Mouse (Mus musculus): Measurements from ENCODE around the gene Pdzd8. TPM values are rescaled to one million over a fixed set of nuclear protein-coding genes. Genes with fewer than 3 reads are reported as not detected.
A peak's percentile ranks its signal among the peaks of the same experiment; 100 is the strongest.

Gene Pdzd8
- total and polyA plus RNA-seq, 2 experiments, result 4.3 to 17.0 TPM

- 95% methylated on average over 1 of the region's 1 CpGs for WGBS
These were observed 8.9 kb downstream of the Pdzd8 start for GRCm38 (mm10) chr19:59336655-59337054.

GRCm38 (mm10) chr19:59330816-59331225 lies 14.8 kb downstream of the Pdzd8 start:
- Histone ChIP-seq H3K9ac (ENCODE audit: low read depth, low read length) (no peak overlapping the region), H3K4me3 (ENCODE audit: insufficient read depth, low read depth, low read length) (no peak overlapping the region), H3K27ac (replicated peaks; ENCODE audit: insufficient read depth, low read depth, low read length) (no peak overlapping the region), H3K4me1 (ENCODE audit: control insufficient read depth, insufficient read depth, low read length) (peaks cover 7% of the 10 kb centered on the region; the same call in 1 of the 2 replicates), H3K36me3 (ENCODE audit: control insufficient read depth, insufficient read depth, low read length) (peaks cover 3% of the 10 kb centered on the region; the same call in 1 of the 2 replicates), H3K27me3 (ENCODE audit: control insufficient read depth, insufficient read depth, low read length) (no peaks in the 10 kb centered on the region), H3K79me2 (ENCODE audit: control insufficient read depth, insufficient read depth, low read length) (peaks cover 10% of the 10 kb centered on the region; the same call in 1 of the 2 replicates)
- no peak for DNase-seq (ENCODE audit: extremely low read depth, low read depth, low spot score)
- no peak for TF ChIP-seq POLR2A (IDR thresholded peaks at IDR 0.05; ENCODE audit: extremely low read depth, insufficient read depth, low read length)
- TF ChIP-seq CTCF (IDR thresholded peaks at IDR 0.05; ENCODE audit: low read depth, low read length), result no peak

More at GRCm38 (mm10) chr19:59336655-59337054, 8.9 kb downstream of the Pdzd8 start:
- H3K79me2 ChIP-seq (ENCODE audit: control insufficient read depth, insufficient read depth, low read length), result peaks cover 7% of the 10 kb centered on the region; the same call in 1 of the 2 replicates
- no peak overlapping the region for H3K4me3 ChIP-seq (ENCODE audit: insufficient read depth, low read depth, low read length)
- no peaks in the 10 kb centered on the region for H3K27me3 ChIP-seq (ENCODE audit: control insufficient read depth, insufficient read depth, low read length)
- no peak for TF ChIP-seq CTCF (IDR thresholded peaks at IDR 0.05; ENCODE audit: low read depth, low read length)
- TF ChIP-seq POLR2A (IDR thresholded peaks at IDR 0.05; ENCODE audit: extremely low read depth, insufficient read depth, low read length), result no peak
- peaks cover 9% of the 10 kb centered on the region; the same call in 1 of the 2 replicates for H3K4me1 ChIP-seq (ENCODE audit: control insufficient read depth, insufficient read depth, low read length)
- no peak for DNase-seq (ENCODE audit: extremely low read depth, low read depth, low spot score)
- no peaks in the 10 kb centered on the region for H3K36me3 ChIP-seq (ENCODE audit: control insufficient read depth, insufficient read depth, low read length)
- H3K9ac ChIP-seq (ENCODE audit: low read depth, low read length), result no peak overlapping the region
- no peak overlapping the region for H3K27ac ChIP-seq (replicated peaks; ENCODE audit: insufficient read depth, low read depth, low read length)

DNA sequence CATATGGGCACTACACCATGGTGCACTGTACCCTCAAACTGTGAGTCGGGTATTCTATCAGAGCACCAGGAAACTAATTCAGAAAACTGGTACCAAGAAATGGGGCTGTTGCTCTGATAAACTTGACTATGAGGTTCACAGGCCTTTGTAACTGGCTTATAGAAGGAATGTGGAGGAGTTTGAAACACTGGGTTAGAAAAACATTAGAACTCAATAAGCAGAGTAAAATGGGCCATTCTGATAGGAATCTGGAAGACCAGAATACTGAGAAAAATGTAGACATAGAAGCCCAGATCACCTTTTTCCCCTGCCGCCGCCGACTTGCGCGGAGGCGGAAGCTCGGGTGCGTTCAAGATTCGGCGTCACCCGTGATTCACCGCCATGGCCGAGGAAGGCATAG lies 23.6 kb downstream of the Pdzd8 start, which contains the start of gene Rps12-ps3:
Gene Rps12-ps3 (plus strand): TSS at position 301 of the 400 bp plus-strand sequence.
- Histone ChIP-seq H3K79me2 (ENCODE audit: control insufficient read depth, insufficient read depth, low read length) (peaks cover 13% of the 10 kb centered on the region; the same call in 1 of the 2 replicates), H3K27ac (replicated peaks; ENCODE audit: insufficient read depth, low read depth, low read length) (no peak within 1 kb of the TSS), H3K27me3 (ENCODE audit: control insufficient read depth, insufficient read depth, low read length) (no peaks in the 10 kb centered on the region), H3K4me1 (ENCODE audit: control insufficient read depth, insufficient read depth, low read length) (peaks cover 4% of the 10 kb centered on the region; the same call in 1 of the 2 replicates), H3K36me3 (ENCODE audit: control insufficient read depth, insufficient read depth, low read length) (peaks cover 8% of the 10 kb centered on the region), H3K9ac (ENCODE audit: low read depth, low read length) (no peak within 1 kb of the TSS), H3K4me3 (ENCODE audit: insufficient read depth, low read depth, low read length) (no peak within 1 kb of the TSS)
- no peak for TF ChIP-seq CTCF (IDR thresholded peaks at IDR 0.05; ENCODE audit: low read depth, low read length)
- TF ChIP-seq POLR2A (IDR thresholded peaks at IDR 0.05; ENCODE audit: extremely low read depth, insufficient read depth, low read length), result no peak
- DNase-seq (ENCODE audit: extremely low read depth, low read depth, low spot score), result no peak
- 96% methylated on average over 14 of the region's 14 CpGs for WGBS

DNA sequence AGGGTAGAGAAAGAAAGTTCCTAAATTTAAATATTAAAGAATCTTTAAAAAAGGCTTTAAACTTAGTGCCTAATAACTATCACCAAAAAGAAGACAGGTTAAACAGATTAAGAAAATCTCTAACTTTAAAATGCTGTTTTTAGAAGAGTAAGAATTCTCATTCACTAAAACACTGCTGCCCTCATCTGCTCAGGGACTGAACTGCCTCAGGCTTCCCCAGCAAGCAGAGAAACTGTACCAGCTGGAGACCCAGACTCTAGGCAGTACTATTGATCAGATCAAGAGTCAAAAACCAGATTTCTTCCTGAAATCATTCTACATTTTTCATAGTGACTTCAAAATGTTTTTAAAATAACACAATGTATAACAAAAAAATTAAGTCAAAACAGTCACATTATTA lies 29.0 kb downstream of the Pdzd8 start:
- Histone ChIP-seq H3K27me3 (ENCODE audit: control insufficient read depth, insufficient read depth, low read length) (no peaks in the 10 kb centered on the region), H3K36me3 (ENCODE audit: control insufficient read depth, insufficient read depth, low read length) (0 out of 2 replicates have a peak, but pooled peaks cover 2% of the 10 kb centered on the region), H3K27ac (replicated peaks; ENCODE audit: insufficient read depth, low read depth, low read length) (no peak overlapping the region), H3K4me1 (ENCODE audit: control insufficient read depth, insufficient read depth, low read length) (peaks cover 4% of the 10 kb centered on the region; the same call in 1 of the 2 replicates), H3K79me2 (ENCODE audit: control insufficient read depth, insufficient read depth, low read length) (peaks cover 3% of the 10 kb centered on the region; the same call in 1 of the 2 replicates), H3K4me3 (ENCODE audit: insufficient read depth, low read depth, low read length) (no peak overlapping the region), H3K9ac (ENCODE audit: low read depth, low read length) (no peak overlapping the region)
- DNase-seq (ENCODE audit: extremely low read depth, low read depth, low spot score), result no peak
- TF ChIP-seq POLR2A (IDR thresholded peaks at IDR 0.05; ENCODE audit: extremely low read depth, insufficient read depth, low read length), result no peak
- TF ChIP-seq CTCF (IDR thresholded peaks at IDR 0.05; ENCODE audit: low read depth, low read length), result peak; percentile 44; the same call in 1 of the 2 replicates

GRCm38 (mm10) chr19:59315308-59315707 lies 30.3 kb downstream of the Pdzd8 start:
- 0 out of 2 replicates have a peak, but pooled peaks cover 2% of the 10 kb centered on the region for H3K36me3 ChIP-seq (ENCODE audit: control insufficient read depth, insufficient read depth, low read length)
- no peak for DNase-seq (ENCODE audit: extremely low read depth, low read depth, low spot score)
- peaks cover 4% of the 10 kb centered on the region; the same call in 1 of the 2 replicates for H3K4me1 ChIP-seq (ENCODE audit: control insufficient read depth, insufficient read depth, low read length)
- H3K27me3 ChIP-seq (ENCODE audit: control insufficient read depth, insufficient read depth, low read length), result no peaks in the 10 kb centered on the region
- peaks cover 3% of the 10 kb centered on the region; the same call in 1 of the 2 replicates for H3K79me2 ChIP-seq (ENCODE audit: control insufficient read depth, insufficient read depth, low read length)
- no peak overlapping the region for H3K9ac ChIP-seq (ENCODE audit: low read depth, low read length)
- TF ChIP-seq POLR2A (IDR thresholded peaks at IDR 0.05; ENCODE audit: extremely low read depth, insufficient read depth, low read length) (no peak), CTCF (IDR thresholded peaks at IDR 0.05; ENCODE audit: low read depth, low read length) (no peak)
- no peak overlapping the region for H3K4me3 ChIP-seq (ENCODE audit: insufficient read depth, low read depth, low read length)
- no peak overlapping the region for H3K27ac ChIP-seq (replicated peaks; ENCODE audit: insufficient read depth, low read depth, low read length)

DNA sequence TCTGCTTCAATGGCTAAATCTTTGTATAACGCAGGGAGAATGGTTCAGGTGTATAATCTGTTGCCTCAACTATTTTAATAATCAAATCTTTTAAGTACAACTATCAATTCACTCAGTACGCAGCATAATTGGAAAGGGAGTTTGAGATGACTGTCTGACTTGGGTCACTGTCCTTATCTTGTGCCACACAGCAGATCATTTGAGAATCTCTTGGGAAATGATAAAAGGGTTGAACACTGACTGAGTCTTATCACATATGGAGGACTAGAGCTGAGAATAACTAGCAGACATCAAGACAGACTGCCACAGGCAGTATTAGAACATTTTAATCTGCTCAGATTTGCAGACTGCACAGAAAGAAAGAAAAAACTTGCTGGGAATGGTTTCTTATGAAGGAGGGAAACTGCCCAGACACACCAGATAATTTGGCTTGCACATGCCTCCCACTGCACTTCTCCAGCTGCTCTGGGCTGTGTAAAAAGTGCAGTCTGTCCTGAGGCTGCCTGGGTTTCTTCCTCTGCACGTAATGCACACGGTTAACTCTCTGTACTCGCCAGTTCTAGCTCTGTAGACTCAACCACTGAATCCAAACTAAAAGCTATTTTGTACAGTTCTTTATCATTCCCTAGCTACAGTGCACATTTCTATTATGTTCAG lies 53.3 kb downstream of the Pdzd8 start:
- no peaks in the 10 kb centered on the region for H3K79me2 ChIP-seq (ENCODE audit: control insufficient read depth, insufficient read depth, low read length)
- no peak overlapping the region for H3K27ac ChIP-seq (replicated peaks; ENCODE audit: insufficient read depth, low read depth, low read length)
- TF ChIP-seq CTCF (IDR thresholded peaks at IDR 0.05; ENCODE audit: low read depth, low read length) (no peak), POLR2A (IDR thresholded peaks at IDR 0.05; ENCODE audit: extremely low read depth, insufficient read depth, low read length) (no peak)
- no peak for DNase-seq (ENCODE audit: extremely low read depth, low read depth, low spot score)
- H3K4me3 ChIP-seq (ENCODE audit: insufficient read depth, low read depth, low read length), result no peak overlapping the region
- WGBS, result 89% methylated on average over 5 of the region's 5 CpGs
- no peaks in the 10 kb centered on the region for H3K27me3 ChIP-seq (ENCODE audit: control insufficient read depth, insufficient read depth, low read length)
- peaks cover 3% of the 10 kb centered on the region for H3K36me3 ChIP-seq (ENCODE audit: control insufficient read depth, insufficient read depth, low read length)
- no peak overlapping the region for H3K9ac ChIP-seq (ENCODE audit: low read depth, low read length)
- H3K4me1 ChIP-seq (ENCODE audit: control insufficient read depth, insufficient read depth, low read length), result no peaks in the 10 kb centered on the region

Data from liver, adult 2 months (tissue).